Mouse (Mus musculus): ENCODE data around the gene Drg2. TPM values are rescaled to one million over a fixed set of nuclear protein-coding genes. Genes with fewer than 3 reads are reported as not detected.

The Drg2 gene
- polyA plus RNA-seq, 1 experiment from 2014 or later = 91.5 TPM

GRCm38 (mm10) chr11:60478121-60478520, 23.7 kb downstream of the Drg2 start:
- no peak overlapping the region for H3K27ac ChIP-seq (ENCODE audit: low read length)
- 39% methylated on average over 17 of the region's 17 CpGs for WGBS
- no peak for ATAC-seq
- no peak overlapping the region for H3K4me3 ChIP-seq (ENCODE audit: low read depth, low read length)
- no peak overlapping the region for H3K9ac ChIP-seq (ENCODE audit: low read depth, low read length)
- no peaks in the 10 kb centered on the region for H3K4me1 ChIP-seq (ENCODE audit: control insufficient read depth, insufficient read depth, low read length)
- H3K27me3 ChIP-seq (ENCODE audit: control insufficient read depth, insufficient read depth, low read depth, low read length) = no peaks in the 10 kb centered on the region
- H3K4me2 ChIP-seq (ENCODE audit: low read length) = no peak overlapping the region
- no peaks in the 10 kb centered on the region for H3K9me3 ChIP-seq (replicated peaks; ENCODE audit: control insufficient read depth, low read length, poor library complexity, severe bottlenecking)
- no peaks in the 10 kb centered on the region for H3K36me3 ChIP-seq (ENCODE audit: control insufficient read depth, insufficient read depth, low read length)

- ATAC-seq = no peak
- 64% methylated on average over 3 of the region's 3 CpGs for WGBS
Measured at GRCm38 (mm10) chr11:60486267-60486666, 31.9 kb downstream of the Drg2 start.

GRCm38 (mm10) chr11:60492726-60493125, 38.3 kb downstream of the Drg2 start:
- no peak overlapping the region for H3K27ac ChIP-seq (ENCODE audit: low read length)
- H3K4me2 ChIP-seq (ENCODE audit: low read length) = no peak overlapping the region
- H3K4me1 ChIP-seq (ENCODE audit: control insufficient read depth, insufficient read depth, low read length) = no peaks in the 10 kb centered on the region
- WGBS = 95% methylated on average over 5 of the region's 5 CpGs
- H3K27me3 ChIP-seq (ENCODE audit: control insufficient read depth, insufficient read depth, low read depth, low read length) = no peaks in the 10 kb centered on the region
- no peak overlapping the region for H3K9ac ChIP-seq (ENCODE audit: low read depth, low read length)
- no peak for ATAC-seq
- H3K4me3 ChIP-seq (ENCODE audit: low read depth, low read length) = no peak overlapping the region
- H3K9me3 ChIP-seq (replicated peaks; ENCODE audit: control insufficient read depth, low read length, poor library complexity, severe bottlenecking) = no peaks in the 10 kb centered on the region
- no peaks in the 10 kb centered on the region for H3K36me3 ChIP-seq (ENCODE audit: control insufficient read depth, insufficient read depth, low read length)

More at GRCm38 (mm10) chr11:60486267-60486666, 31.9 kb downstream of the Drg2 start:
- Histone ChIP-seq H3K27ac (ENCODE audit: low read length) (no peak overlapping the region), H3K4me3 (ENCODE audit: low read depth, low read length) (no peak overlapping the region), H3K36me3 (ENCODE audit: control insufficient read depth, insufficient read depth, low read length) (no peaks in the 10 kb centered on the region), H3K4me1 (ENCODE audit: control insufficient read depth, insufficient read depth, low read length) (no peaks in the 10 kb centered on the region), H3K4me2 (ENCODE audit: low read length) (no peak overlapping the region), H3K27me3 (ENCODE audit: control insufficient read depth, insufficient read depth, low read depth, low read length) (no peaks in the 10 kb centered on the region), H3K9ac (ENCODE audit: low read depth, low read length) (no peak overlapping the region), H3K9me3 (replicated peaks; ENCODE audit: control insufficient read depth, low read length, poor library complexity, severe bottlenecking) (no peaks in the 10 kb centered on the region)

- no peak overlapping the region for H3K9ac ChIP-seq (ENCODE audit: low read depth, low read length)
- no peak for ATAC-seq
- H3K27me3 ChIP-seq (ENCODE audit: control insufficient read depth, insufficient read depth, low read depth, low read length) = no peaks in the 10 kb centered on the region
- no peaks in the 10 kb centered on the region for H3K4me1 ChIP-seq (ENCODE audit: control insufficient read depth, insufficient read depth, low read length)
- H3K4me3 ChIP-seq (ENCODE audit: low read depth, low read length) = no peak overlapping the region
- no peaks in the 10 kb centered on the region for H3K36me3 ChIP-seq (ENCODE audit: control insufficient read depth, insufficient read depth, low read length)
- no peaks in the 10 kb centered on the region for H3K9me3 ChIP-seq (replicated peaks; ENCODE audit: control insufficient read depth, low read length, poor library complexity, severe bottlenecking)
- 64% methylated on average over 2 of the region's 2 CpGs for WGBS
- no peak overlapping the region for H3K4me2 ChIP-seq (ENCODE audit: low read length)
- H3K27ac ChIP-seq (ENCODE audit: low read length) = no peak overlapping the region
Measured at GRCm38 (mm10) chr11:60495692-60496091, 41.3 kb downstream of the Drg2 start.

GRCm38 (mm10) chr11:60507281-60507680, 52.9 kb downstream of the Drg2 start:
- no peak overlapping the region for H3K4me3 ChIP-seq (ENCODE audit: low read depth, low read length)
- H3K9me3 ChIP-seq (replicated peaks; ENCODE audit: control insufficient read depth, low read length, poor library complexity, severe bottlenecking) = no peaks in the 10 kb centered on the region
- H3K4me1 ChIP-seq (ENCODE audit: control insufficient read depth, insufficient read depth, low read length) = peaks cover 6% of the 10 kb centered on the region
- no peak overlapping the region for H3K27ac ChIP-seq (ENCODE audit: low read length)
- 85% methylated on average over 13 of the region's 13 CpGs for WGBS
- ATAC-seq = no peak
- H3K9ac ChIP-seq (ENCODE audit: low read depth, low read length) = no peak overlapping the region
- no peaks in the 10 kb centered on the region for H3K36me3 ChIP-seq (ENCODE audit: control insufficient read depth, insufficient read depth, low read length)
- no peak overlapping the region for H3K4me2 ChIP-seq (ENCODE audit: low read length)
- H3K27me3 ChIP-seq (ENCODE audit: control insufficient read depth, insufficient read depth, low read depth, low read length) = peaks cover 22% of the 10 kb centered on the region

- Histone ChIP-seq H3K27me3 (ENCODE audit: control insufficient read depth, insufficient read depth, low read depth, low read length) (peaks cover 22% of the 10 kb centered on the region), H3K36me3 (ENCODE audit: control insufficient read depth, insufficient read depth, low read length) (no peaks in the 10 kb centered on the region), H3K9me3 (replicated peaks; ENCODE audit: control insufficient read depth, low read length, poor library complexity, severe bottlenecking) (no peaks in the 10 kb centered on the region), H3K4me3 (ENCODE audit: low read depth, low read length) (peak overlapping the region; percentile 41), H3K9ac (ENCODE audit: low read depth, low read length) (no peak overlapping the region; the same call in 1 of the 2 replicates), H3K4me2 (ENCODE audit: low read length) (peak overlapping the region; percentile 79), H3K27ac (ENCODE audit: low read length) (no peak overlapping the region), H3K4me1 (ENCODE audit: control insufficient read depth, insufficient read depth, low read length) (peaks cover 6% of the 10 kb centered on the region)
- 2% methylated on average over 11 of the region's 11 CpGs for WGBS
- ATAC-seq = no peak
Measured at GRCm38 (mm10) chr11:60508950-60509349, 54.6 kb downstream of the Drg2 start.

- Histone ChIP-seq H3K4me2 (ENCODE audit: low read length) (peak overlapping the region; percentile 79), H3K27ac (ENCODE audit: low read length) (no peak overlapping the region), H3K9me3 (replicated peaks; ENCODE audit: control insufficient read depth, low read length, poor library complexity, severe bottlenecking) (no peaks in the 10 kb centered on the region), H3K4me3 (ENCODE audit: low read depth, low read length) (peak overlapping the region; percentile 41), H3K27me3 (ENCODE audit: control insufficient read depth, insufficient read depth, low read depth, low read length) (peaks cover 22% of the 10 kb centered on the region), H3K36me3 (ENCODE audit: control insufficient read depth, insufficient read depth, low read length) (no peaks in the 10 kb centered on the region), H3K4me1 (ENCODE audit: control insufficient read depth, insufficient read depth, low read length) (peaks cover 6% of the 10 kb centered on the region), H3K9ac (ENCODE audit: low read depth, low read length) (peak overlapping the region; percentile 66)
- WGBS = under 1% methylated on average over 25 of the region's 25 CpGs
- ATAC-seq = peak; percentile 28; the same call in 1 of the 2 replicates
Measured at GRCm38 (mm10) chr11:60509500-60509899, 55.1 kb downstream of the Drg2 start.

GRCm38 (mm10) chr11:60511893-60512292, 57.5 kb downstream of the Drg2 start:
- no peak for ATAC-seq
- Histone ChIP-seq H3K4me1 (ENCODE audit: control insufficient read depth, insufficient read depth, low read length) (peaks cover 6% of the 10 kb centered on the region), H3K27ac (ENCODE audit: low read length) (no peak overlapping the region), H3K36me3 (ENCODE audit: control insufficient read depth, insufficient read depth, low read length) (no peaks in the 10 kb centered on the region), H3K27me3 (ENCODE audit: control insufficient read depth, insufficient read depth, low read depth, low read length) (peaks cover 22% of the 10 kb centered on the region), H3K4me3 (ENCODE audit: low read depth, low read length) (no peak overlapping the region), H3K9ac (ENCODE audit: low read depth, low read length) (no peak overlapping the region), H3K4me2 (ENCODE audit: low read length) (no peak overlapping the region), H3K9me3 (replicated peaks; ENCODE audit: control insufficient read depth, low read length, poor library complexity, severe bottlenecking) (no peaks in the 10 kb centered on the region)
- WGBS = 100% methylated on average over 1 of the region's 1 CpGs

- ATAC-seq = no peak
Measured at GRCm38 (mm10) chr11:60512520-60512919, 58.1 kb downstream of the Drg2 start.

More at GRCm38 (mm10) chr11:60512520-60512919, 58.1 kb downstream of the Drg2 start:
- H3K4me3 ChIP-seq (ENCODE audit: low read depth, low read length) = no peak overlapping the region
- H3K27me3 ChIP-seq (ENCODE audit: control insufficient read depth, insufficient read depth, low read depth, low read length) = peaks cover 22% of the 10 kb centered on the region
- H3K36me3 ChIP-seq (ENCODE audit: control insufficient read depth, insufficient read depth, low read length) = no peaks in the 10 kb centered on the region
- H3K9ac ChIP-seq (ENCODE audit: low read depth, low read length) = no peak overlapping the region
- H3K4me2 ChIP-seq (ENCODE audit: low read length) = no peak overlapping the region
- WGBS = 73% methylated on average over 2 of the region's 2 CpGs
- no peak overlapping the region for H3K27ac ChIP-seq (ENCODE audit: low read length)
- H3K9me3 ChIP-seq (replicated peaks; ENCODE audit: control insufficient read depth, low read length, poor library complexity, severe bottlenecking) = no peaks in the 10 kb centered on the region
- H3K4me1 ChIP-seq (ENCODE audit: control insufficient read depth, insufficient read depth, low read length) = peaks cover 6% of the 10 kb centered on the region

Measured in midbrain, embryonic 16.5 days (tissue).